Mouse (Mus musculus) T-helper 2 cell (primary cell): ENCODE measurements at regions not wholly inside any gene's neighbourhood (a gene's known extent, or its start where the extent isn't known, plus 50 kb on each side); places are given as distances from the start of the nearest gene placed in this dataset.

Experiments
- in situ Hi-C: fragments of 300-600 bp; cut with MboI, MseI; formaldehyde crosslinking; loops from one replicate; pipeline ENCODE4 v1.15.1; 2025; ENCODE audit warnings: high pct_unique_total_duplicates

DNA sequence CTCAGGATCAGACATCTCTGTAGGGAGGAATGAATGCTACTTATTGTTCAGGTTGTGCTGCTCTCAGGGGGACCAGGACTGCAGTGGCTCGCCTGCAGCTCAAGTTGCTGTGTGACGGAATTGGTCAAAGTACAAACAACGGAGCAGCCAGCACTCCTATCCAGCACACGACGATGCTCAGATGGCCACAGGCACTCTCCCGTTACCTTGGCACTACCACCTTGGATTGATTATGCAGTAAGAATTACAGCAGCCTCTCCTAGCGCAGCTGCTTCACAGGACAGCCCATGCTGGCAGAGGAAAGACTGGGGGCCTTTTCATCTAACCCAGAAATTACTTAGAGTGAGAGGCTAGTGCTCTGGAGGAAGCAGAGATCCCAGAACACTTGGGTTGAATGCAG is 226.5 kb downstream of the Maf start:
- in situ Hi-C loops: no loop called here

DNA sequence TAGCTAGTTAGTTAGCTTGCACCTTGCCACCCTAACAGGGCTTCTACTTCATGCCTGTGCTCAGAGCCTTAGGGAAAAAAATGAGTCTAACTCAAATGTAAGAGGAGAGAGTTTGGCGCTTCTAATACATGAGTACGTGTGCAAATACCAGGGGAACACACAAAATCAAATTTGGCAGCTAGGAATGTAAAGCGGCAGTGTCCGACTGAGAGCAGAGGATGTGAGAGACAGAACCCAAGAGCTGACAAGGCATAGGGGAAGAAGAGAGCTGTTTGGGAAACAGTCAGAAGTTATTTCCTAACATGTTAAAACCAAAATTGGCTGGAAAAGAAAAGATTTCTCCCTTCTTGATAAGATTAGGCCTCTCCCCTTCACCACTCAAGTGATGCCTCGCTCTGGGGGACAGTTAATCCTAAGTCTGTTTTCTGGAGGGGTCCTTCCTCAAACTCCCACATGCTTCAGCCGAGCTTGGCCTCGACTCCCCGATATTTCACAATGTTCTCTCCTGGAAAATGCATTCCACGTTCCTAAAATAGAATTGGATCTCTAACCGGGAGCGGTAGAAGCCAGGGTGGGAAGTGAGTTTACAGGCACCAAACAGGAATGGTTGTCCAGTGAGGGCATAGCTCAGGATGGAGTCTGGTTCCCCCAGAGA is 229.1 kb downstream of the Maf start:
- in situ Hi-C loops: no loop called here

DNA sequence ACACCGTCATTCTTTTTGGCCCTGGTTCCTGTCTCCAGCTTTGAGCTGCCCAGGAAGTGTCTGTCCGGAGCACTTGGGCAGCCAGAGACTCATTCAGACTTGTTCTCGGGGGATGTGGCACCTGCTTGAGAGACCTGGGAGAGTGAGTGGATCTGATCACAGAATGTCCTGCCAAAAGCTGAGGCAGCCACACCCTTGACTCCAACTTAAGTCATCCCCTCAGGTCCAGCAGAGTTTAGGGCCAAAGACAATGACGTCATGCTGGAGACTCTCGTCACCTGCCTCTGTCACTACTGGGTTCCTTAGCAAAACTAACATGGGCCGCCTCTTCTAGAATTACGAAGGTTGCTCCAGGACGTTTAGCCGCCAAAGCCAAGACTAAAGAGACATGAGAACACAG is 231.5 kb downstream of the Maf start:
- in situ Hi-C loops: no loop called here

DNA sequence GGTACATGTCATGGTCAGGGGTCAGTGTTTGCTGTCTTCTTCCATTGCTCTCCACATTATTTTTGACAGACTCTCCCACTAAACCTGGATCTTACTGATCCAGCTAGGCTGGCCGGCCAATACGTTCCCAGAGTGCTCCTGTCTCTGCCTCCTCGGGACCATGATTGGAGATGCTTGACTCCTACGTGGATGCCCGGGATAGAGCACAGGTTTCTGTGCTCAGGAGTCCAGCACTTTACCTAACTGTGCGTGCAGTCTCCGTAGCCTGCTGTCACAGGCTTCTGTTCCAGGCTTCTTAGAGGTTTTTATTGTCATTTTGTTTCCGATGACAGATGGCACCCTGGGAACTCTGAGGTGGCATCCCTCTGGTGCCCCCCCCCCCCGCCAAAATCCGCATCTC is 232.4 kb downstream of the Maf start:
- in situ Hi-C loops: no loop called here

DNA sequence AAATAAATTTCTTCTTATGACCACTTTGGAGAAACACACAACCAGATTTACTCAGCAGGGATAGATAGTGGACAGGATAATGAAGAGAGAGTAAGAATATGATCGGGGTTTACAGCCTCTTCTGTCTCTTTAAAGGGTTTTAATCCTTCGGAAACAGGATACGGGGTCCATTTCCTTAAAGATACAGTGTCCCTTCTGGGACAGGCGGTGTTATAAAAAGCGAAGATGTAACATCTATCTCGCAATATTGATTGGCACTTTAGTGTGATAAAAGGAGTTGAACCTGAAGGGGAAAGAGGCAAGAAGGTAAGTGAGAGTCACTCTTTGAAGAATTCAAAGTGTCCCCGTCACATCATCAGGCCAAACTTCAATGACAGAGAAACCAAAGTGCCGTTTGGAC is 233.6 kb downstream of the Maf start:
- in situ Hi-C loops: no loop called here

DNA sequence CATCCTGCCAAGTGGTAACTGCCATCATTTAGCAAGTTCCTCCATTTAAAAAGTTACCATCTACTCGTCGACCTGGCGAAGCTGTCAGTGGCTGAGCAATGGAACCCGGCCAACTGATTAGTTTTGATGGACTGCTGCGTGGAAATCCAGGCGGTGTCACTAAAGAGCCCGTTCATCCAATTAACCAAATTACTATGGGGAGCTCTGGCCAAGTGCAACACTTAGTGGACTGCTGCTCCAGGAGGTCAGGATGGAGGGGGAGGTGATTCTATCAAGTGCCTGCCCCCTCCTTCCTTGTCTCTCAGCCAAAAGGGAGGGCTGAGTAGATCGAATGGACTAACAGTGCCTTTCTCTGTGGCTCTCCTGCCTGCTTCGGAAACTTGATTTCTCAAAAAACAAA is 241.0 kb downstream of the Maf start:
- in situ Hi-C loops: no loop called here

DNA sequence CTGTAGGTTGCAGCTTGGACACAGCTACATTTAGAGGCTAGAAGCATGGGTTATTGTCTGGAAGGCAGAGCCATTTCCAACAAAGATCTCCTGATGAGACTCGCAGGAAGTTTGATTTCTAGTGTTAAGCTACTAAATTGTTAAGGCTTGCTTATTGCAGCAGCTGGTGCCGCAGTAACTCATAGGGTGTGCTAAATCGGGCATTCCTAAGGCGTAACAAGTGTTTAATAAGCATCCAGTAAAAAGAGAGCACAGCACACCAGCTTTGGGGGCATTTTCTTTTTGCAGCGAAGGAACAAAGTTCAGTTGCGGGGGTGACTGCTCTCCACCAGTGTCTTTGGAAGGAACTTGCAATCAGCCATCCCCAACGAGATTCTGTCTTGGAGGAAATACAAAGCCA is 241.5 kb downstream of the Maf start:
- in situ Hi-C loops: no loop called here

DNA sequence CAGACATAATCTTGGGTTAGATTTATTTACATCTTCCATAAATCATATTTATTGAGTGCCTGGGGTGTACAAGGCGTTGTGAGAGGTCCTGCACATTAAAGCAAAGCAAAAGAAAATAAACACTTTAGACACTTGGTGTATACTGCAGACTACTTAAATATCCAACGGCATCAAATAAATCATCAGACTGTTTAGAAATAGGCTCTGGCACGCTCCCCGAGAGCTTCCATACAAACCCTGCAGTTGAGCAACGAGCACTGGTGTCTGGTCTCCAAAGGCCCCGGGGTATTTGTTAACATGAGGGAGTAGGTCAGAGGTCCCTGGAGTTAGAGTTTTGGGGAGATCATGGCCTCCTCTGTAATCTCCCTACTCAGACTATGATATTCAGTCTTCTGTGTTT is 244.9 kb downstream of the Maf start:
- in situ Hi-C loops: no loop called here

DNA sequence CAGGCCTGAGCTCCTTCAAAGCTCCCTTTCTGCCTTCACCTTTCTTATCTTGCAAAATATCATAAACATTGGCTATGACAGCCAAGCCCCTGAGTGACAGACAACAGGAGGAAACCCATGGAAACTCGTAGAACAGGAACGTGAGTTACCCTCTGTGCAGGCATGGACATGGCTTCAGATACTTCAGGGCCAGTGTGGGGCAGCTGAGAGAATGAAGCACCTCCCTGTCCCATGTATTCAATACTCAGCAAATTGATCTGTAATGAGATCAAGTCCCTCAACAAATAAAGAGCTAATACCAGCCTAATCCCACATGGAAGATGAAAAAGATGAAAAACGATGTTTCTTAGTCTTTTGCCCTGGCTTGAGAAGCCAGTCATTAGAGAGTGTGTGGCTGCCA is 249.5 kb downstream of the Maf start:
- in situ Hi-C loops: loop anchor here (10.0 kb wide), 1 partner anchor 1377 kb away; no protein-coding TSS in a partner anchor

DNA sequence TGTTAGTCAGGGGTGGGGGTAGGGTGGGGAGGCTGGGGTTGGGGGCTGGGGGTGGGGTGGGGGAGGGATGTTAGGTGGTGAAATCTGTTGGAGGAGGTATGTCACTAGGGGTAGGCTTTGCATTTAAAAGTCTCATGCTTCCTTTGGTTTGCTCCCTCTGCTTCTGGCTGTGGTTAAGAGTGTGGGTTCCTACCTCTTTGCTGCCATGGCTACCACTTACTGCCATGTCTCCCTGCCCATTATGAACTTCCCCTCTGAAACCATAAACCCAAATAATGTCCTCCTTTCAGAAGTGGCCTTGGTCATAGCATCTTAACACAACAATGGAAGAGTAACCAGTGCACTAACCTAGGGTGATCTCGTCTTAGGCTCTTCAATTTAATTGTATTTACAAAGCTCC is 256.8 kb downstream of the Maf start:
- in situ Hi-C loops: loop anchor here (10.0 kb wide), 1 partner anchor 1384 kb away; no protein-coding TSS in a partner anchor

DNA sequence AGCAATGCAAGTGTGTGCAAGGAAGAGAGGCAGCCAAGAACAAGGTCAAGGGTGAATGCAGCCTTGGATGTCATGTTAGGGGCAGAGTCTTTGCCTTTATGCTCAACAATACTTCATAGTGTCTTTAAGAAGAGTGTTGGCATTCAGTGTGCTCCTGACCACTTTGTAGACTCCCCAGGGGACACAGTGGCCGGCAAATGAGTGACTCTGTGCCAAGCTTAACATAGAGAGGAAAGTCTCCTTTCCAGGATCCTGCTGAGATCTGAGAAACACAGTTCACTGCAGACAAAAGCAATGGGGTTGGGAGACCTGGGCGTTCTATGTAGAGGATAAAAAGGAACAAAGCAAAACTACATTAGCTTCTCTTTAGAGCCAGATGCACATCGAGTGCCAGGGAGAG is 259.2 kb downstream of the Maf start:
- in situ Hi-C loops: no loop called here

DNA sequence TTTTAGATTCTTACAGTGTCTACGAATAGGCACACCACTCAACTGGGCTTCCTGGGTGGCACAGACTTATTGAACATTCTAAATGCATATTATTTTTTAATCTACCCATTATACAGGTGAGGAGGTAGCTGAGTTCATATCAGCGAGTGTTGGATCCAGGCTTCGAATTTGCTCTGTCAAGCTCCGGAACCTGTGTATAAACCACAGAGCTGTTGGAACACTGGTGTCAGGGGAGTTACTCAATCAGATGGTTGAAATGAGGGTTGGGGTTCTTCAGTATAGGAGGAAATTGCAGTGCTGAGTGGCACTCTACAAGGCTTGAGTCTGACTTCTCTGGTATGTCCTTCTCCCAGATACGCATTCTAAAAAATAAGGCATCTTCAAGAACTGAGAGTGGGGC is 263.1 kb downstream of the Maf start:
- in situ Hi-C loops: no loop called here

DNA sequence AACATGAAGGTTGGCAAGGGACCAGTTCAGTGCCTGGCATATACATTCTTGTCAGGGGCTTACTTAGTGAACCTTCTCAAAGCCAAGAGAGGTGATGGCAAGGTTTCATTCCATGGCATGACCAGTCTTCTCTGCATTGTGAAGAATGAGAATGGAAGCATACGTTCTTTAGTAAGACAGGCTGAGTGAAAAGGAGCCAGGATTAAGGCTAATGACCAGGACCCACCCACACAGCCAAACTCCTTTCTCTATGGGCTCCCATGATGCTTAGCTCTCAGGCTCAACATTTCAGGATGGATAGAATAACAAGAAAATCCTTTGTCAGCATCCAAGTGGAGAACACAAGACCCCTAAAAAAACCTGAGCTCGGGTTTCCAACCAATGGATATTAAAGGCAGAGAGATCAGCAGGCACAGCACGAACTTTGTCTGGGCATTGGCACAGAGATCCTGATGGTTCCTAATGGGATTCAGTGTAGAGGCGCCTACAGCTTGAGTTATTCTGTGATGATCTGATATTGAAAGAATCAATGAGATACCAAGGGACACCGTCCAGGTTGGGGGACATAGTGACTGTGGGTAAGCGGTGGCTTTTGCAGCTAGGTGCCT is 265.5 kb downstream of the Maf start:
- in situ Hi-C loops: no loop called here

DNA sequence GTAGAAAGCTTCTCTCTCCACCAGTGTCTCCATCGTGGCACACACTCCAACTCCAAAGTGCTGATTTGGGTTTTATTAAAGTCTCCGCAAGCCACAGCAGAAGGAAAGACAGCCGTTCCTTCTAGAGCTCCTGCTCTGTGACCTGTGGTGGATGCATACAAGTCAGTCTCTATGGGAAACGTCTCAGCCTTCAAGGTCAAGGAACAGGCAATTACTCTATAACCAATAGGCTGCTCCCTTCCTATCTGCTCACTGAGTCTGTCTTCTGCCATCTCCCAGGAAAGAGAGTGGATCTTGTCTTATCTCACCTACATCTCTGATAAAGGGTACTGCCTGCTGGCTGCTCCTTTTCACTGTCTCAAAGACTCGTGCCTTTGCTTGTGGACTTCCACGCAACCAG is 266.3 kb downstream of the Maf start:
- in situ Hi-C loops: no loop called here

DNA sequence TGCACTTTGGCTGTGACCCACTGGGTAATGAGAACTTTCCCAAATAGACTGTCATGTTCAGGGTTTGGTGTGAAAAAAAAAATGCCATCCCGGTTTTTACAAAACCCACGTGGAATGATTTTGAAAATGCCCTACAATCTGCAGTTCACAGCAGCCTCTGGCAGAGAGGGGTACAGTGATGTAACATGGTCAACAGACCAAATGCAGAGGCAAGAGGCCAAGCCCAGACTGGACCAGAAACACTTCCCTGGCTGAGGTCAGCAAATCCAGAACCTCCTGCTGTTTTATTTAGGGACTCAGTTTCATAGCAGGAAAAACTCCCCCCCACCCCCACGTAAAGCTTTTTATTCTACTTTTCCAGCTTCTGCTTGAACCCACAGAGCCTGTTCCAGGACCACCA is 267.4 kb downstream of the Maf start:
- in situ Hi-C loops: no loop called here

DNA sequence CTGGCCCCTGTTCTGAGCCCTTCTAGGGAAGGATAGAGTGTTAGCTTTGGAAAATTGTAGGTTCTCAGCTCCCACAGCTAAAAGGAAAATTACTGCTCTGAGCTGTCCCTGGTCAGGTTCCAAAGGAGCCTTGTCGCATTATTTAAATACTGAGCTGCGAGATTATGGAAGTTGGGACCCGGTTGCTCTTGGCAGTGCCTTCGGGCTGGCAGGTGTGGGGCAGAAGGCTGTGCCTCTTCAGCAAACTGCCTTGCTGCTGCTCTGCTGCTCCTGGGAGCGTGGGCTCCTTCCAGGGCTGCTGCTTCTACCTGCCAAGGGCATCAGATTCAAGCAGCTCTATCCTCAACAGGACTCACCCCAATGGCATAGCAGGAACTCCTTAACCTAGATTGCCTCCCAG is 268.1 kb downstream of the Maf start:
- in situ Hi-C loops: no loop called here

DNA sequence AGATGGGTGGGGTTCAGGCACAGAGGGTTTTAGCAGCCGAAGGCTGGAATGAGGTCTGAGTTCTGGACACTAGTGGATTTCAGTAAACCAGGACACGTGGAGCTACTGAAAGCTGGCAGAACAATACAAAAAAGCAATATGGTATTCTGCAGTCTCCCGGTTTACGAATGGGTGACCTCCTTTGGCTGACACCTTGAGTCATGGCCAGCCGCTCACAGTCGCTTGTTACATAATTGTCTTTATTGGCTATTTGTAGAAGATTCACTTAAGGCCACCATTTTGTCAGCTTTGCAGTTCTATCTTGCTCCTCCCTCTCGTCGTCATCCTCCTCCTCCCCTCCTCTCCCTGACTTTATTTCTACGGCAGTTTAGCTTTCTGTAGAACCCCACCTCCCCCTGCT is 269.6 kb downstream of the Maf start:
- in situ Hi-C loops: no loop called here

DNA sequence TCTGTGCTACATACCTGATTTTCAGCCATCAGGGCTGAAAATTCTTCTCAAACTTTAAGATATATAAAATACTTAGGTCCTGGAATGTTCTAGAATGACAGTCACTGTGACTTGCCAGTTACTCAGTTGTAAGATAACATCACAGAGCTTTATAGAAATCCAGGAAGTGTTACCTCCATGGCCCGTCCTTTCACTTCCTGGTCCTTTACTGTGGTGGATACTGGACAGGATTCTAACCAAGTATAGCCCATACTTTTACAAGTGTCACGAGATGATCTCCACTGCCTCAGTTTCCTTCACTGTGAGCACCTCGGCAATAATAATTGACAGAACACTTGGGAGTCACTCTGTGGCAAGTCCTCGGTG is 271.3 kb downstream of the Maf start:
- in situ Hi-C loops: no loop called here

DNA sequence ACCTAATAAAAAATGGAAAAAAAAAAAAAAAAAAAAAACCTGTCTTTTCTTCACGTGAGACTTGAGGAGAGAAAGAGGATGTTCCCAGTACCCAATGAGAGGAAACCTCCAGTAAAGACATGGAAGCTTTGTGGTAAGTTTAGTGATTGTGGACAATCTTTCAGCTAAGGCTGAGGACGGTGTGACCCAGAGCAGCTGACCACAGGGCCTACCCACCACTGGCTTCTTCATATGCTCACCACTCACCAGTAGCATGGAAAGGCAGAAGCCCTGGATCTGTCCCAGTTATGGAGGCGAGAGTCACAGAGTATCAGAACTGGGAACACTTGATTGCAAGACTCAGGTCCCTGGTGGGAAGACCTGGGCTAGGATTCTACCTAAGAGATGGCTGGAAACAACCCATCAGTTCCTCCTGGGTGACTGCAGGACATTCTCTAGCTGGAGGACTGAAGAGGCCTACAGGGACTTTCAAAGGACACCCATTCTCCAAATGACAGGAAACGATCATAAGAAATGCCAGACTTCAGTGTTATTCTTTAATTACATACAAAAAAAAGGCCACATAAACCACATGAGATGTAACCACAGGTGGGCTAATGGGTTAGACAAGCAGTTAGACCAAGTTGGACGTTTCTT is 271.8 kb downstream of the Maf start:
- in situ Hi-C loops: no loop called here

DNA sequence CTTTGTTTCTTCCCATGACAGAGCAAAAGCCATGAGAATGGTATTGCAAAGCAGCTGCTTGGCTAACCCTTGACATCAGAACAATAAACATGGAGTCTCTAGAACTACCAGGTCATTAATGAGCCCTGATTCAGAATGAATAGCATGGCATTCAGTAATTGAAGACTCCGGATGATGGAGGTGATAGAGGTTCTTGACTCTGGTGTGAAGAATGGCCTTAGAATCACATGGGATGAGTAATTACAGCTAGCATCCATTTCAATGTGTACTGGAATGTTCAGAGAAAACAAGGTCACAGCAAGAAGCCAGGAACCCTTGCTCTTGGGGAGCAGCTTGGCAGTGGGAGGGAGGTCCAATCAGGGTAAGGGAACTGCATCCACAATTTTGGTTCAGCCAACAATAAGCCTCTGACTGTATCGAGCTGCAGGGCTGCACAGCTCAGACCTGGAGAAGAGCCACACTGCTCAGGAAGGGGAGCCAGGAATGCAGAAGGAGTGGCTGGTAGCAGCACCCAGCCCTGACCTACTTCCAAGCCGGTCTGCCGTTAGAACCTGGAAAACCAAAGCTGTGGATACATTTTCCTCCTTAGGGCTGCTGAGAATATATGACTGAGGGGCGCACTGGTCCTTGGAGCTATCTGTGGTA is 275.1 kb downstream of the Maf start:
- in situ Hi-C loops: no loop called here

DNA sequence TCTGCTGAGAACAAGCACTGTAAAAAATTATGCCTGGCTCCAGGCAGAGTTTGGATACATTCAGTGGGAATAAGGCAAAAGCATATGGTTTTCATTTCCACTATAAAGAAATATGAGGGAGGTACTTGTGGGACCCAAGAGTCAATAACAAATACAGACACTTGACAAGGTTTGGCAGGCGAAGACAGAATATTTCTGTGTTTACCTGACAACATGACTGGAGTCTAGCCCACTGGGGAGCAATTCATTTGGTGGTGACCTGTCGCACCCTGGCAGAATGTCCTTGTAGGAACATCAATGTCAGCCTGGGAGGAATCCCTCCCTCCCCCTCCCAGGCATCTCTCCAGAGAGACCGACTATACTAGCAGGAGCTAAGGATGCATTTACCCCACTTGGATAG is 276.8 kb downstream of the Maf start:
- in situ Hi-C loops: no loop called here

DNA sequence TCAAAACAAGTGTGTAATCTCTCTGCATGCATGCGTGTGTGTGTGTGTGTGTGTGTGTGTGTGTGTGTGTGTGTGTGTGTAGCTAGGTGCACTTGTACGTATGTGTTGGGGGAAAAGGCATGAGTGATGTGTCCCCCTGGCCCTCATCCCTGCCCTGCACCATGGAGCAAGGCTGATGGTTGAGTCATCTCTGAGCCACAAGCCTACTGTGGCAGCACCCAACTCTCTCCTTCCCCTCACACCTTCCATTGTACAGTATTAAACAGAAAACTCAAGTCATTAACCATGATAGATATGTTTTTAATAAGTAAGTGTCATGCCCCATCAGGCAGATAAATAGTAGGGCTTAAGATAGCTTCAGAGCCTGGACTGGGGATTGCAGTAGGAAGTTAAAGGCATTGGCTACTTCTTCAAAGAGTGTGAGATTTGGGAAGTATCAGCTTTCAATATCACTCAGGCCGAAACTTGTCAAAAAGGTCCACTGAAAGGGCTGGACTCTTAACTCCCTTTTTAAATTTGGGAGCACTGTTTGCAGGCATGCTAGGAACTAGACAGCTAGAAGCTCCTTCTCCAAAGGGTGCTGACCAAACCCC is 278.2 kb downstream of the Maf start:
- in situ Hi-C loops: no loop called here
